Mouse (Mus musculus) liver, adult 2 months (tissue): ENCODE results near the gene Rgcc.

Experiments used
- CTCF ChIP-seq: fragments of 200-500 bp; IDR thresholded peaks from 2 replicates; pipeline ENCODE4 v1.5.1; 2011; ENCODE audit warnings: low read depth, low read length, control low read depth
- POLR2A ChIP-seq: fragments of 200-500 bp; IDR thresholded peaks from 2 replicates; pipeline ENCODE4 v1.6.1; 2011; ENCODE audit warnings: low read length, control low read depth; ENCODE audit not compliant: insufficient read depth; ENCODE audit errors: extremely low read depth

DNA sequence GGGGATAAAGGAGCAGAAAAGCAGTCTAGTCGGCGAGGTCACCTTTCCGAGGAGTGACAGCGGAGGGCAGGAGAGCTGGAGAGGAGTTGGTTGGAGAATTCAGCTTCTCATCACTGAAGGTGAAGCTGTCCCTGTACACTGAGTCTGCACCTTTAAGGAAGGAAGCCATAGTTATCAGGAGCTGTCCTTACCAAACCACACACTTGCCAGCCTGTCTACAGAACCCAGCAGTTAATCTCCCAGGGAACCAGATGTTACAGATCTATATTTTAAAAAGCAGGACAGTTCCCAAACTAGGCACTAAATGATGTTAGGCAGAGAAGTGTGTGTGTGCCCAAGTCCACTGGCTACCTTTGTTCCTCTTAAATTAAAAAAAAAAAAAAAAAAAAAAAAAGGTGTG lies 9.8 kb downstream of the Rgcc start:
- TF ChIP-seq CTCF = no peak
- no peak for TF ChIP-seq POLR2A
